Mouse (Mus musculus) gastrocnemius, postnatal 4 days (tissue): ENCODE results near the gene Cyb5d1. TPM values are rescaled to one million over a fixed set of nuclear protein-coding genes. Genes with fewer than 3 reads are reported as not detected.

Experiments used
- DNase-seq, 2 experiments: peaks; one replicate each; pipeline ENCODE4 v3.0.0; 2021 to 2022; ENCODE audit warnings: low spot score in 2 of 2, mixed read lengths in 2 of 2
- total RNA-seq, 2 experiments: library from RNA; stranded (reverse); gene quantifications; 2 replicates each; pipeline ENCODE4 v1.2.3; 2021

Cyb5d1 gene
- total RNA-seq, 2 experiments from 2014 or later: 21.1 to 26.4 TPM

GRCm38 (mm10) chr11:69386758-69387157 is 8.7 kb downstream of the Cyb5d1 start:
- DNase-seq: no peak

- DNase-seq: no peak
Observed at GRCm38 (mm10) chr11:69384979-69385378, 10.5 kb downstream of the Cyb5d1 start.

GRCm38 (mm10) chr11:69382478-69383105 is 12.8 kb downstream of the Cyb5d1 start:
- DNase-seq: peak in 1 of 2 experiments; percentile 15

DNA sequence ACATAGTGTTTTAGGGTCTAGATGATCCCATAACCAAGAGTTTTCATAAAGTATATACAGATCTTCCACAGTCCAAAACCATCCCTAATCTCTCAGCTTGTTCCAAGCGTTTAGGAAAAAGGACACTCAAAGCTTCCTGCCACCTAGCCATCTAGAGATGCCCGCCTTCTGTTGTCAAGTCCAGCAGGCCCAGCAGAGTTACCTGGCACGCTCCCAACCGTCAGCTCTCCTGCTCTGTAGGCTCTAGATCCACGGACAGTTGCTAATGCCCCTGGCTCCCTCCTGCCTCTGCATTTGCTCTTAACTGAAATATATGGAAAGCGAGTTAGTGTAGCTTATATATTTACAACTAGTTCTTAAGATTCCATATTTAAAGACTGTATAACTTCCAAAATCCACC is 14.1 kb downstream of the Cyb5d1 start:
- DNase-seq: peak in 1 of 2 experiments; percentile 23

- no peak for DNase-seq
Observed at GRCm38 (mm10) chr11:69379600-69379999, 15.8 kb downstream of the Cyb5d1 start.

DNA sequence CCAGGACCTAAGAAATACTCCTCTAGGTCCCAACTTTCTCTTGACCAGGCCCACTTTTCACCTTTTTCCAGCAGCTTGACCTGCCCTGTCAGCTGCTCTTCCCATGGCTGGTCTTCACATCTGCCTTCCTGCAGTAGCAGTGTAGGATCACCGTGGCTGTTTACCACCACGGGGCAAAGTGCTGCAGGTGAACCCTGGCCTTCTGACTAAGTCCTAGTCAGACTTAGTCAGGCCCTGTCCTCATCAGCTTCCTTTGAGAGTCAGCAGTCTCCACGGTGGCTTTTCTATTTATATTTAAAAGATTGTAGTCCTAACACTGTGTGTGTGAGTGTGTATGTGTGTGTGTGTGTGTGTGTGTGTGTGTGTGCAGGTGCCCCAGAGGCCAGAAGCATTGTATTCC is 17.7 kb downstream of the Cyb5d1 start:
- no peak for DNase-seq

DNA sequence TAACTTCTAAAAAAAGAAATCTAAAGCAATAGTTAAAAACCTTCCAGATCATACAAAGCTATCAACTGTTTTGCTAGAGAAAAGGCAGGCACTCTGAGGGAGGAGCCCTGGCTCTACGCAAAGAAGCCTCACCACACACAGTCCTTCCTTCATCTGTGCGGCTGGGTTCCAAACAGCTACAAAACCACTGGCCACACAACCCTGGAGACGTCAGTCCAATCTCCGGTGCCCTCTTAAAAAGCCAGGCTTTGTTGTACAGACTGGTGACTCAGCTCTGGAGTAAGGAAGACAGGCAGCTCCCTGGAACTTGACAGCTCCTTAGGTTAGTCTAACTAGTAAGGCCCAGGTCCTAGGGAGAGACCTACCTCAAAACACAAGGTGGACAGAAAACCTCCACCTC is 19.8 kb downstream of the Cyb5d1 start:
- no peak for DNase-seq

- no peak for DNase-seq
Observed at GRCm38 (mm10) chr11:69373223-69373965, 22.0 kb downstream of the Cyb5d1 start.

- DNase-seq: no peak
Observed at GRCm38 (mm10) chr11:69372780-69373170, 22.7 kb downstream of the Cyb5d1 start.

DNA sequence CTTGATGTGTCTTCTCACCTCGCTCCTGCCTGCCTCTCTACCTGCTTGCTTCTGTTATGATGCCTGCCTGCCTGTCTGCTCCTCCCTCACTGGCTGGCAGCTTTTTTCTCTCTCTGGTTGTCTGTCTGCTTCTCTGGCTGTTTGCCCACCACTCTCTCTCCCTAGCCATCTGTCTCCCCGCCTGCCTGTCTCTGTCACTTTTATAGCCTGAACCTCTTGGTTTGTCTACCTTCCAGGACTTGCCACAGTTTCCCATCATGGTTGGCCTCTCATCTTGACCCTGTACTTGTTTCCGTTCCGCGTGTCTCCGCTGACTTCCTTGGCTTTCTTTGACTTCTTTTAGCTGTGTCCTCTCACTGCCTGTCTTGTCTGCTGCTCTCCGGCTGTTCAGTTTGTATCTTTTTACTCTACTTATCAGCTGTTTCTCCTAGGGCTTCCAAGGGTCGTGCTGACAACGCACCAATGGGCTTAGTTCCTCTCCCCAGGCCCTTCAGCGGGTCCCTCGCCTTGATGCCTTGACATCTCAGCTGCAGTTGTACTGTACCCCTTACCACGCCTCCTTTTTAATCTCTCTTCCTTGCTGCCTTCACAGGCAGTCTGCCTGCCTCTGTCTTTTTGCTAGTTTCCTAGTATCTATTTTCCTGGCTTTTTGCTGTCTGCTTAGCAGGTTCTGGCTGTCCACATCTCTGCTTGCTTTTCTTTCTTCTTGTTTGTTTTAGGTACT is 23.2 kb downstream of the Cyb5d1 start:
- no peak for DNase-seq

GRCm38 (mm10) chr11:69371601-69372000 is 23.8 kb downstream of the Cyb5d1 start:
- DNase-seq: no peak

GRCm38 (mm10) chr11:69370817-69371215 is 24.6 kb downstream of the Cyb5d1 start:
- no peak for DNase-seq

DNA sequence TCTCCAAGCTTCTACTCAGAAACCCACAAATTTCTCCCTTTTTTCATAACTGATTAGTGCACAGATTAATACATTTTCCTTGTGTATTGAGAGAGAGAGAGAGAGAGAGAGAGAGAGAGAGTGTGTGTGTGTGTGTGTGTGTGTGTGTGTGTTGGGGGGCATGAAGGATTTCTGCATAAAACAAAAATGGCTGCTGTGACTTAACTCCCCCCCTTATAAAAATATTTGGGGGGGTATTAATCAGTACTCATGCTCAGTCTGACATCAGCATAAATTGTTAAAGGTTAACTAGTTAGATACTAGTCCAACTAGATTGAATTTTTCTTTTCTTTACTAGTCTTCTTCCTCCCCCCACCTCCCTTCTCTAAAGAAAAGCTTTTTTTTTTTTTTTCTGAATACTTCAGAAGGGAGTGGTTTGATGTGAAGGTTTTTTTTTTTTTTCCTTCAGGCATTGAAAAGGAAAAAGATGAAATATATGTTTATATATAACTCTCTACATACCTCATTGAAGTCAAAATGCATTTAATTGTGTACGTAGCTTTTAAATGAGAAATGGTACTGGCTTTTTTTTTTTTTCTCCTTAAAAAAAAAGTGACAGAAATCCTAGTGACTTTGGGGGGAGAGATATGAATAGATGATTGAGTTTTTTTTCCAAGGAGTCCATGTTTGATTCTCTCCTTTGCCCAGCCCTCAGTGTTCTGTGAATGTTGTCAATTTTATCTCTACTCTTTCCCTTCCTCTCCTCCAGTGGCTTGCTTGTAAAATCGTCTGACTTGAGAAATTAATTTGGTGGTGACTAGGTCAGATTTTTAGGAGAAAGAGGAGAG is 25.2 kb downstream of the Cyb5d1 start:
- DNase-seq: no peak

- no peak for DNase-seq
Observed at GRCm38 (mm10) chr11:69369215-69369989, 26.0 kb downstream of the Cyb5d1 start, which contains the start of gene Chd3. Gene Chd3 (minus strand): TSS chr11:69369406.

DNA sequence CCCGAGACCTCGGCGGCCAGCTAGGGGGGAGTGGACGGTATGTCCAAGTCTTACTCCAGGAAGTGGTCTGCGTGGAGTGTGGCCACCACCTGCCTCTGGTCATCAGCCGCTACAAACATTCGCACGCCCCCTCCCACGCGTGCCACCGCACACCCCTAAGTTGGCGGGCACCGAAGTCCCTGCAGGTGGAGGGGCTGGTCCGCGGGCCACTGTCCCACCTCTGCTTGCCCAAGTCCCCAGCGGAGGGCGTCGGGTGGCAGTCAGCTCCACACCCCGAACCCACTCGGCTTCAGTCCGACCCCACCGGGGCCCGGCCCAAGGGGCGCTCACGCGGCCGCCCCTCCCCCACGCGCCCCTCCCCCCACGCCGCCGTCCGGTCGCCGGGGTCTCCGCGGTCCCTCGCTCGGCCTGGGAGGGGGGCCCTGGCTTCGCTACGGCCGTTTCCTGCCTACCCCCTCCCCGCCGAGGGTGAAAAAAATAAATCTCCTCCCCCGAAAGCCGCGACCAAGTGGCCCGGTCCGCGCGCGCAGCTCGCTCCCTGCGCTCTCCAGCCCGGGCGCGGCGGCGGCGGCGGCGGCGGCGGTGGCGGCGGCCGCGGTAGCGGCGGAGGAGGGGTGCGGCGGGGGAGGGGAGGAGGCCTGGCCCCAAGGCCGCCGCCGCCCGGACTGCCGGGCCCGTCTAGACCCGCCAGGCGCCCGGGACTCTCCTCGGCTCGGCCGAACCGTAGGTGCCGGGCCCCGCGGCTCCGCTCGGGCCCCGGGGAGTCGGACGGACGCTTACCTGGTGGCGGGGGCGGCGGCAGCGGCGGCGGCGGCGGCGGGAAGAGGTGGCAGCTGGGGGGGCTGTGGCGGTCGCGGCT is 26.8 kb downstream of the Cyb5d1 start:
- no peak for DNase-seq

DNA sequence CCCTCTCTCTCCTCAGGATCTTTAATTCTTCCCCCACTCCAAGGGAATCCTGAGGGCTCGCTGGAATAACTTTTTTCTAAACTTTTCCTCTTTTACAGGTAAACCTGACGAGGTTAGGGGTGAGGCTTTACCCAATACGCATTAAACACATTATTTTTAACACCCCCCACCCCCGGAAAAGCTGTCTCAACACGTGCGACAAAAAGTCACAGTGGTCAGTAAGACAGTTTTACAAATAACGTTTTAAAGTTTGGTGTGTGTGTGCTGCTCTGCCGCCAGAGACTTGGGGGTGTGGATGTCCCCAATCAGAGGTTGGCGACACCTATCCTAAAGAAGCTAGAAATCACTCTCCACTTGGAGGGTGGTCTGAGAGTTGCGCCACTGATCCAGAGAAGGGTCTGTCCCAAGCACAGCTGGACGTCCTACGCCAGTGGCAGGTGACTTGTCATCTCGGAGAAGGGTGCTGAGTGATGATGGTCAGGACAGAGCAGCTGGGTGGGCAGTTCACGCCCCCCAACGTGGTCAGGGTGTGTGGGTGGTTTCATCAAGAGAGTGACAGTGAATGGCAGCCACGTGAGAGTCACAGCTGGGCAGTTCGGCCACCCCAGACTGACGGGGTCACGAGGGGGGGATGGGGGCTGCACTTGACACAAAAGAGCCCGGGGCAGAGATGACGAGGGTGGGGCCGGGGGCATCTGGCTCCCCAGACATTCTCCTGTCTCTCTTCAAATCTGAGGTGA is 27.6 kb downstream of the Cyb5d1 start:
- DNase-seq: no peak

- no peak for DNase-seq
Observed at GRCm38 (mm10) chr11:69366855-69367615, 28.4 kb downstream of the Cyb5d1 start.
